Mouse (Mus musculus): Measurements from ENCODE around the gene Akap6. TPM values are rescaled to one million over a fixed set of nuclear protein-coding genes. Genes with fewer than 3 reads are reported as not detected.

Gene Akap6
- polyA plus RNA-seq, 1 experiment, result 0.59 TPM

GRCm38 (mm10) chr12:53063003-53063402, 363.8 kb downstream of the Akap6 start:
- Histone ChIP-seq H3K4me1 (ENCODE audit: control insufficient read depth, insufficient read depth, low read length) (no peaks in the 10 kb centered on the region), H3K36me3 (ENCODE audit: control insufficient read depth, insufficient read depth, low read length) (no peaks in the 10 kb centered on the region), H3K4me3 (ENCODE audit: control insufficient read depth, low read depth, low read length) (no peak overlapping the region), H3K27me3 (ENCODE audit: control insufficient read depth, insufficient read depth, low read length) (no peaks in the 10 kb centered on the region), H3K27ac (ENCODE audit: control insufficient read depth, insufficient read depth, low read depth, low read length) (no peak overlapping the region)
- no peak for TF ChIP-seq CTCF (IDR thresholded peaks at IDR 0.05; ENCODE audit: control insufficient read depth, insufficient read depth, insufficient replicate concordance, low read depth, low read length)
- no peak for TF ChIP-seq POLR2A (IDR thresholded peaks at IDR 0.05; ENCODE audit: control insufficient read depth, low read depth, low read length)

DNA sequence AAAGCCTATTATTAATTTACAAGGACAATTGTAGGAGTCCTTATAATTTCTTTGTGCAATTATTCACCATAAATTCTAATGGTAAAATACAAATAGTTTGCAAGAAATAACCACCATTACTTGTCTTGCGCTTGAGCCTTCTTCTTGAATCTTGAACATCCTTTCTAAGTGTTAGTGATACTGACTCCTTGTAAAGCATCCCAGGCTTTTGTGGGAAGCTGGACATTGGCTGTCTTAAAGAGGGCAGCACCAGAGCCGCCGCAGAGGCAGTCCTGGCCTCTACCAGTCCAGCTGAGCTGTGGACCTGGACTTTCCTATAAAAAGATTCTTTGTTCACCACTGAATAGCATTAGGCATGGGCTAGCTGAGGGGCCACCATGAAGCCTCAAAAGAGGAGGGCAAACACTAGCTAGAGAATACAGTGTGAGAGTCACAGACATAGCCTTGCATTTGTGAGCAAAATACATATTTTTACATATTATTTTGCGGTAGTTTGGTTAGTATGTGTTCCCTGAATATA, 365.1 kb downstream of the Akap6 start:
- no peaks in the 10 kb centered on the region for H3K4me1 ChIP-seq (ENCODE audit: control insufficient read depth, insufficient read depth, low read length)
- no peak for TF ChIP-seq CTCF (IDR thresholded peaks at IDR 0.05; ENCODE audit: control insufficient read depth, insufficient read depth, insufficient replicate concordance, low read depth, low read length)
- TF ChIP-seq POLR2A (IDR thresholded peaks at IDR 0.05; ENCODE audit: control insufficient read depth, low read depth, low read length), result no peak
- H3K27me3 ChIP-seq (ENCODE audit: control insufficient read depth, insufficient read depth, low read length), result no peaks in the 10 kb centered on the region
- H3K27ac ChIP-seq (ENCODE audit: control insufficient read depth, insufficient read depth, low read depth, low read length), result no peak overlapping the region
- H3K36me3 ChIP-seq (ENCODE audit: control insufficient read depth, insufficient read depth, low read length), result no peaks in the 10 kb centered on the region
- no peak overlapping the region for H3K4me3 ChIP-seq (ENCODE audit: control insufficient read depth, low read depth, low read length)

- H3K27ac ChIP-seq (ENCODE audit: control insufficient read depth, insufficient read depth, low read depth, low read length), result no peak overlapping the region
- H3K36me3 ChIP-seq (ENCODE audit: control insufficient read depth, insufficient read depth, low read length), result no peaks in the 10 kb centered on the region
- H3K27me3 ChIP-seq (ENCODE audit: control insufficient read depth, insufficient read depth, low read length), result no peaks in the 10 kb centered on the region
- no peaks in the 10 kb centered on the region for H3K4me1 ChIP-seq (ENCODE audit: control insufficient read depth, insufficient read depth, low read length)
- no peak overlapping the region for H3K4me3 ChIP-seq (ENCODE audit: control insufficient read depth, low read depth, low read length)
- TF ChIP-seq POLR2A (IDR thresholded peaks at IDR 0.05; ENCODE audit: control insufficient read depth, low read depth, low read length), result no peak
- TF ChIP-seq CTCF (IDR thresholded peaks at IDR 0.05; ENCODE audit: control insufficient read depth, insufficient read depth, insufficient replicate concordance, low read depth, low read length), result no peak
These were observed 366.0 kb downstream of the Akap6 start for GRCm38 (mm10) chr12:53065031-53065785.

- TF ChIP-seq CTCF (IDR thresholded peaks at IDR 0.05; ENCODE audit: control insufficient read depth, insufficient read depth, insufficient replicate concordance, low read depth, low read length), result no peak
- no peak for TF ChIP-seq POLR2A (IDR thresholded peaks at IDR 0.05; ENCODE audit: control insufficient read depth, low read depth, low read length)
- Histone ChIP-seq H3K4me3 (ENCODE audit: control insufficient read depth, low read depth, low read length) (no peak overlapping the region), H3K27ac (ENCODE audit: control insufficient read depth, insufficient read depth, low read depth, low read length) (no peak overlapping the region), H3K27me3 (ENCODE audit: control insufficient read depth, insufficient read depth, low read length) (no peaks in the 10 kb centered on the region), H3K36me3 (ENCODE audit: control insufficient read depth, insufficient read depth, low read length) (no peaks in the 10 kb centered on the region), H3K4me1 (ENCODE audit: control insufficient read depth, insufficient read depth, low read length) (no peaks in the 10 kb centered on the region)
These were observed 367.1 kb downstream of the Akap6 start for GRCm38 (mm10) chr12:53066321-53066720.

DNA sequence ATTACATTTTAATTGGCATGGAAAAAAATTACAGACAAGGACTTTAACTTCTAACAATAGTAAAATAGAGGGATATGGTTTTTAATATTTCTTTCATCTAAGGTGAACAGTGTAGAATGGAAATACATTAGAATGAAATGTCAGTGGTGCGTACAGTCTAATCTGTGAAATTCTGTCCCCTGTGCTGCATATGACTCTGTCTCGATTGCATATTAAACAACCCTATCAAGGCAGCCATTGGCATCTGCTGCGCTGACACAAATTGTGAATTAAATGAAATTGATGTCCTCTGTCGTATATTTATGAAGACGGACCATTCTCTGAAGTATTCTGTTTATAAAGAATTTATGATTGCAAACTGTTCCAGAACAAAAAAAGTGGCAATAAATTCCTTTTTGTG, 371.7 kb downstream of the Akap6 start:
- H3K4me3 ChIP-seq (ENCODE audit: control insufficient read depth, low read depth, low read length), result no peak overlapping the region
- no peak for TF ChIP-seq POLR2A (IDR thresholded peaks at IDR 0.05; ENCODE audit: control insufficient read depth, low read depth, low read length)
- no peak overlapping the region for H3K27ac ChIP-seq (ENCODE audit: control insufficient read depth, insufficient read depth, low read depth, low read length)
- H3K36me3 ChIP-seq (ENCODE audit: control insufficient read depth, insufficient read depth, low read length), result no peaks in the 10 kb centered on the region
- no peaks in the 10 kb centered on the region for H3K27me3 ChIP-seq (ENCODE audit: control insufficient read depth, insufficient read depth, low read length)
- H3K4me1 ChIP-seq (ENCODE audit: control insufficient read depth, insufficient read depth, low read length), result no peaks in the 10 kb centered on the region

DNA sequence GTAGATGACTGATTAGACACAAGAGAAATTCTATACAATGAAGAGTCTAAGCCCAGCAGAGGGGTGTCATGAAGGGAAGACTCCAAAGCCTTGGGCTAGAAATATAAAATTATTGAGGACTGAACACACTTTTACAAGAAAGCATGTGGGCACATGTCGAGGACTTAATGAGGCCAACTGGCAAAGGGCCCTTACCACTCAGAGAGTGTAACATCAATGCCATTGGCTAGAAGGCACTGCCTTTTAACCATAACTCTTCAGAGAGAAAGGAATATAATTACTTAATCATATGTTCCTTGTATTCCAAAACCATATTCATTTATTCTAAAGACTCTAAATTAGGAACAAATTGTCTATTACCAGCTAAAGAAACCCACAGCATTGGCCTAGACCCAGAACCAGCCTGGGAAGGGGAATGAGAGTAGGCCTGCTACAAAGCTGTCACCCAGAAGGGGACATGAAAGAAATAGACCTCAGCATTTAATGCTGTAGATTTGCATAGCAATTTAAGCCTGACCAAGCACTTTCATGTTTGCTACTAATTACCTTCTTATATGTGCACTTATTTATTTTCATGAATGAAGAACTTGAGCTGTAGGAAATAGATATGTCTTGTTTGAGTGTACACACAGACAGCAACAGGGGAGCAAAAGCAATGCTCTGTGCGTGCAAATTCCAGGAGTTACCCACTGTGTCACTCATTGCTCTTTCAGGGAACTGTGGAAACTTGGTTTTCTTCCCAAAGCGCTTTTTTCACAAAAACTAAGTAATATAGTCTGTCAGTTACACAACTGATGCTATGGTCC, 377.6 kb downstream of the Akap6 start:
- no peaks in the 10 kb centered on the region for H3K36me3 ChIP-seq (ENCODE audit: control insufficient read depth, insufficient read depth, low read length)
- TF ChIP-seq CTCF (IDR thresholded peaks at IDR 0.05; ENCODE audit: control insufficient read depth, insufficient read depth, insufficient replicate concordance, low read depth, low read length) (no peak), POLR2A (IDR thresholded peaks at IDR 0.05; ENCODE audit: control insufficient read depth, low read depth, low read length) (no peak)
- no peak overlapping the region for H3K4me3 ChIP-seq (ENCODE audit: control insufficient read depth, low read depth, low read length)
- H3K4me1 ChIP-seq (ENCODE audit: control insufficient read depth, insufficient read depth, low read length), result no peaks in the 10 kb centered on the region
- no peak overlapping the region for H3K27ac ChIP-seq (ENCODE audit: control insufficient read depth, insufficient read depth, low read depth, low read length)
- no peaks in the 10 kb centered on the region for H3K27me3 ChIP-seq (ENCODE audit: control insufficient read depth, insufficient read depth, low read length)

- Histone ChIP-seq H3K27ac (ENCODE audit: control insufficient read depth, insufficient read depth, low read depth, low read length) (no peak overlapping the region), H3K27me3 (ENCODE audit: control insufficient read depth, insufficient read depth, low read length) (no peaks in the 10 kb centered on the region), H3K4me3 (ENCODE audit: control insufficient read depth, low read depth, low read length) (no peak overlapping the region), H3K4me1 (ENCODE audit: control insufficient read depth, insufficient read depth, low read length) (no peaks in the 10 kb centered on the region; the same call in 1 of the 2 replicates), H3K36me3 (ENCODE audit: control insufficient read depth, insufficient read depth, low read length) (no peaks in the 10 kb centered on the region)
- no peak for TF ChIP-seq POLR2A (IDR thresholded peaks at IDR 0.05; ENCODE audit: control insufficient read depth, low read depth, low read length)
- TF ChIP-seq CTCF (IDR thresholded peaks at IDR 0.05; ENCODE audit: control insufficient read depth, insufficient read depth, insufficient replicate concordance, low read depth, low read length), result no peak
These were observed 386.6 kb downstream of the Akap6 start for GRCm38 (mm10) chr12:53085789-53086188.

Data from testis, adult 2 months (tissue).